Mouse (Mus musculus): ENCODE data around the gene Scube2.

- TF ChIP-seq CTCF (IDR thresholded peaks at IDR 0.05; ENCODE audit: low read depth) (peak; percentile 88), EP300 (optimal IDR thresholded peaks at IDR 0.05) (no peak)
These were observed 72.7 kb downstream of the Scube2 start for GRCm38 (mm10) chr7:109792759-109793158.
